Mouse (Mus musculus) forebrain, embryonic 11.5 days (tissue): ENCODE data around the gene Ubald2. TPM values are rescaled to one million over a fixed set of nuclear protein-coding genes. Genes with fewer than 3 reads are reported as not detected.

Experiments used
- polyA plus RNA-seq: library from polyadenylated mRNA; unstranded; fragments of >200 nt; fragmentation: Nextera tagmentation; extraction: Ambion mirVana; gene quantifications from 2 replicates; pipeline ENCODE4 v1.2.1, GENCODE M21; 2014

The Ubald2 gene
- polyA plus RNA-seq, 1 experiment from 2014 or later: 80.2 TPM

Other genes starting within 250 kb of the Ubald2 start
- gene Ten1, start 235.2 kb upstream of the Ubald2 start, polyA plus RNA-seq: 48.5 and 55.4 TPM in 2 replicates
- gene Acox1, start 235.0 kb upstream of the Ubald2 start, polyA plus RNA-seq: 28.0 and 30.2 TPM in 2 replicates
- gene Evpl, start 196.0 kb upstream of the Ubald2 start, polyA plus RNA-seq: 0.61 and 0.80 TPM in 2 replicates
- 81.2 and 83.6 TPM in 2 replicates for gene Srp68, start 159.9 kb upstream of the Ubald2 start, polyA plus RNA-seq
- 0.27 TPM in 1 of 2 replicates, not detected in the other for gene Galr2, start 153.2 kb upstream of the Ubald2 start, polyA plus RNA-seq
- gene Exoc7, start 126.9 kb upstream of the Ubald2 start, polyA plus RNA-seq: 67.8 and 71.1 TPM in 2 replicates
- 5.3 and 6.8 TPM in 2 replicates for gene Foxj1, start 98.7 kb upstream of the Ubald2 start, polyA plus RNA-seq
- 25.0 and 26.1 TPM in 2 replicates for gene Rnf157, start 21.1 kb upstream of the Ubald2 start, polyA plus RNA-seq
- gene Qrich2, start 32.1 kb downstream of the Ubald2 start, polyA plus RNA-seq: not detected in 2 replicates
- gene Prpsap1, start 60.1 kb downstream of the Ubald2 start, polyA plus RNA-seq: 188 and 195 TPM in 2 replicates
- gene Sphk1, start 96.8 kb downstream of the Ubald2 start, polyA plus RNA-seq: 3.8 and 3.9 TPM in 2 replicates
- gene Ube2o, start 147.4 kb downstream of the Ubald2 start, polyA plus RNA-seq: 23.5 and 25.9 TPM in 2 replicates
- not detected in 2 replicates for gene Aanat, start 152.3 kb downstream of the Ubald2 start, polyA plus RNA-seq
- 2.5 and 2.7 TPM in 2 replicates for gene Rhbdf2, start 192.9 kb downstream of the Ubald2 start, polyA plus RNA-seq
- 0.23 and 0.67 TPM in 2 replicates for gene Prcd, start 219.4 kb downstream of the Ubald2 start, polyA plus RNA-seq
- gene Cygb, start 220.2 kb downstream of the Ubald2 start, polyA plus RNA-seq: 1.7 TPM in 2 replicates